Mouse (Mus musculus) frontal cortex, postnatal 14 days (tissue): ENCODE data around the gene Arhgap29.

Source experiments
- DNase-seq, 2 experiments: peaks; one replicate each; pipeline ENCODE4 v3.0.0; 2022; ENCODE audit warnings: low spot score in 2 of 2

Arhgap29 gene

DNA sequence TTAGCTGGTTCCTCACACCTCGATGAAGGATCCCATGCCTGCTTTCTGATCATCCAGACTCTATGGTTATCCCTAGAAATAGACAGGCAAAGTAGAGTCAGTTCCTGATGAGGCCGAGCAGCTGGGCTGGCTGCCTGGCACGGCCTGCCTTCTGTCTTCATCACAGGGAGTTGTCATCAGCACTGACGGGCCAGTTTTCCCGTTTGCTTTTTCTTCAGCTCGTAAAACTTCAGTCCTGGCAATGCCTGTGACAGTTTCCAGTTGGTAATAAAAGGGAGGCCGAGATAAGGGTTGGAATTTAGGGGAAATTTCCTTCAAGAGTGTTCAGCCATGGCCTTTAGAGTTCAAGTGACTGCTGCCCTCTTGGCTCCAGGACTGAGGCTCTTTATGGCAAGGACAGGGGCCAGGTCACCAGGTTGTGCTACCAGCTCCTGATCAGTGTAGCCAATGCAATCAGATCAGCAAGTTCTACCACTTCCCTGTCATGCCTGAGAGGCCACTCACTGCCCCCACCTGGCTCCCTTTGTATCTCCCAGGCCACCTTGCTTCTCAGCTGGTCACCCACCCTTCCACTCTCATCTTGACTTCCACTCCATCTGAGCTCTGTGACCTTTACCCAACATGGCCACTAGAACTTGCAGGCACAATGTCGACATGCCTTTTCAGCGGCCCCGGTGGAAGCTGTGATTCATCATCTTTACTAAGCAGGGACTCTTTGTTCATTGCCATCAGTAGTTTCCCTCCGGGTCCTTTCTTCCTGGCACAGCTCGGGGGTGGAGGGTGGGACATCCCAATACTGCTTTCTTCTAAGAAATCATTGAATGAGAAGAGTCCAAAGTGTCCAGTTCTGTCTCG, 112.4 kb downstream of the Arhgap29 start:
- no peak for DNase-seq
